Mouse (Mus musculus) heart, embryonic 10.5 days (tissue): ENCODE results near the gene Nav1. TPM values are rescaled to one million over a fixed set of nuclear protein-coding genes. Genes with fewer than 3 reads are reported as not detected.

ENCODE experiments used
- DNase-seq: peaks from one replicate; pipeline ENCODE4 v3.0.0-alpha.2; 2017; ENCODE audit warnings: low spot score
- H3K27ac ChIP-seq: fragments of 300-500 bp; sonication (generic); 2 replicates; pipeline ENCODE4 v1.5.1; 2016; ENCODE audit warnings: mild to moderate bottlenecking
- H3K27me3 ChIP-seq: fragments of 300-500 bp; sonication (generic); 2 replicates; pipeline ENCODE4 v1.6.1; 2016; ENCODE audit warnings: mild to moderate bottlenecking; ENCODE audit not compliant: poor library complexity, insufficient read depth, severe bottlenecking
- H3K36me3 ChIP-seq: fragments of 300-500 bp; sonication (generic); 2 replicates; pipeline ENCODE4 v1.6.1; 2016; ENCODE audit warnings: mild to moderate bottlenecking, moderate library complexity
- H3K4me1 ChIP-seq: fragments of 300-500 bp; sonication (generic); 2 replicates; pipeline ENCODE4 v1.6.1; 2016; ENCODE audit warnings: mild to moderate bottlenecking
- H3K4me3 ChIP-seq: fragments of 300-500 bp; sonication (generic); 2 replicates; pipeline ENCODE4 v1.5.1; 2016; ENCODE audit warnings: mild to moderate bottlenecking, moderate library complexity
- H3K9me3 ChIP-seq: fragments of 300-500 bp; sonication (generic); 2 replicates; pipeline ENCODE4 v1.6.1; 2016; ENCODE audit warnings: mild to moderate bottlenecking, moderate library complexity
- WGBS: fragments of 180-500 bp; shearing (Covaris S2); methylation state at CpG from one replicate; pipeline ENCODE4 v1.1.7; 2016; 5-methylcytosine and 5-hydroxymethylcytosine counted together
- microRNA-seq: library from miRNA; unstranded; fragments of <30 nt; microRNA quantifications from one replicate; pipeline ENCODE4, GENCODE M21; 2017
- polyA plus RNA-seq: library from polyadenylated mRNA; unstranded; fragments of >200 nt; fragmentation: Nextera tagmentation; extraction: Ambion mirVana; gene quantifications from 2 replicates; pipeline ENCODE4 v1.2.1, GENCODE M21; 2016

Gene Nav1
- polyA plus RNA-seq, 1 experiment from 2014 or later: 26.5 TPM

- H3K36me3 ChIP-seq: peaks cover 97% of the 10 kb centered on the region
- DNase-seq: no peak
- H3K9me3 ChIP-seq: no peaks in the 10 kb centered on the region
- H3K4me1 ChIP-seq: peaks cover 14% of the 10 kb centered on the region
- H3K27me3 ChIP-seq: no peaks in the 10 kb centered on the region
- H3K27ac ChIP-seq: no peak overlapping the region
- H3K4me3 ChIP-seq: no peak overlapping the region
Observed at GRCm38 (mm10) chr1:135413996-135414395, 193.1 kb downstream of the Nav1 start.

- Histone ChIP-seq H3K27ac (no peak overlapping the region), H3K27me3 (no peaks in the 10 kb centered on the region), H3K4me3 (no peak overlapping the region), H3K9me3 (no peaks in the 10 kb centered on the region), H3K36me3 (peaks cover 97% of the 10 kb centered on the region), H3K4me1 (peaks cover 14% of the 10 kb centered on the region)
- 77% methylated on average over 4 of the region's 4 CpGs for WGBS
- no peak for DNase-seq
Observed at GRCm38 (mm10) chr1:135412130-135412529, 195.0 kb downstream of the Nav1 start.

- WGBS: 41% methylated on average over 2 of the region's 2 CpGs
- no peaks in the 10 kb centered on the region for H3K27me3 ChIP-seq
- H3K4me3 ChIP-seq: no peak overlapping the region
- H3K9me3 ChIP-seq: no peaks in the 10 kb centered on the region
- DNase-seq: no peak
- peaks cover 11% of the 10 kb centered on the region for H3K4me1 ChIP-seq
- peaks cover 96% of the 10 kb centered on the region for H3K36me3 ChIP-seq
- peak overlapping the region; percentile 56; the same call in 1 of the 2 replicates for H3K27ac ChIP-seq
Observed at GRCm38 (mm10) chr1:135410967-135411366, 196.1 kb downstream of the Nav1 start.

- H3K9me3 ChIP-seq: no peaks in the 10 kb centered on the region
- no peak for DNase-seq
- no peaks in the 10 kb centered on the region for H3K27me3 ChIP-seq
- peaks cover 11% of the 10 kb centered on the region for H3K4me1 ChIP-seq
- H3K27ac ChIP-seq: no peak overlapping the region
- 92% methylated on average over 4 of the region's 4 CpGs for WGBS
- peaks cover 96% of the 10 kb centered on the region for H3K36me3 ChIP-seq
- no peak overlapping the region for H3K4me3 ChIP-seq
Observed at GRCm38 (mm10) chr1:135408973-135409372, 198.1 kb downstream of the Nav1 start.

GRCm38 (mm10) chr1:135405356-135405755 lies 201.7 kb downstream of the Nav1 start:
- 58% methylated on average over 7 of the region's 7 CpGs for WGBS
- Histone ChIP-seq H3K27me3 (no peaks in the 10 kb centered on the region), H3K36me3 (peaks cover 99% of the 10 kb centered on the region), H3K27ac (no peak overlapping the region), H3K9me3 (no peaks in the 10 kb centered on the region), H3K4me1 (no peaks in the 10 kb centered on the region), H3K4me3 (no peak overlapping the region)
- no peak for DNase-seq

- Histone ChIP-seq H3K4me1 (no peaks in the 10 kb centered on the region), H3K4me3 (no peak overlapping the region), H3K27me3 (no peaks in the 10 kb centered on the region), H3K36me3 (peaks cover 93% of the 10 kb centered on the region), H3K27ac (no peak overlapping the region), H3K9me3 (no peaks in the 10 kb centered on the region)
- DNase-seq: no peak
- WGBS: 93% methylated on average over 3 of the region's 3 CpGs
Observed at GRCm38 (mm10) chr1:135401452-135402110, 205.5 kb downstream of the Nav1 start.

- Histone ChIP-seq H3K36me3 (peaks cover 91% of the 10 kb centered on the region), H3K4me3 (no peak overlapping the region), H3K4me1 (no peaks in the 10 kb centered on the region), H3K9me3 (no peaks in the 10 kb centered on the region), H3K27me3 (no peaks in the 10 kb centered on the region), H3K27ac (no peak overlapping the region)
- no peak for DNase-seq
- 97% methylated on average over 5 of the region's 5 CpGs for WGBS
Observed at GRCm38 (mm10) chr1:135399466-135399865, 207.6 kb downstream of the Nav1 start.

- Histone ChIP-seq H3K9me3 (no peaks in the 10 kb centered on the region), H3K27me3 (no peaks in the 10 kb centered on the region), H3K27ac (no peak overlapping the region), H3K4me3 (no peak overlapping the region), H3K36me3 (peaks cover 84% of the 10 kb centered on the region), H3K4me1 (peaks cover 7% of the 10 kb centered on the region)
- DNase-seq: no peak
- 85% methylated on average over 9 of the region's 9 CpGs for WGBS
Observed at GRCm38 (mm10) chr1:135385161-135385560, 221.9 kb downstream of the Nav1 start.

Small RNAs within 50 kb of the gene (microRNA-seq; reads per million reads assigned to microRNA genes)
- 3.5 reads per million, percentile 8 among the genes with 10 or more reads in this experiment for gene Mir1231

Other genes starting within 250 kb of the Nav1 start
- 33.1 and 39.6 TPM in 2 replicates for gene Shisa4, start 232.1 kb downstream of the Nav1 start, polyA plus RNA-seq
- gene Ipo9, start 176.8 kb downstream of the Nav1 start, polyA plus RNA-seq: 118 and 134 TPM in 2 replicates
- 202 and 238 TPM in 2 replicates for gene Csrp1, start 112.8 kb upstream of the Nav1 start, polyA plus RNA-seq
- 63.2 and 65.3 TPM in 2 replicates for gene Phlda3, start 158.8 kb upstream of the Nav1 start, polyA plus RNA-seq
- 2,290 and 3,821 TPM in 2 replicates for gene Tnni1, start 172.1 kb upstream of the Nav1 start, polyA plus RNA-seq
- gene Lad1, start 211.3 kb upstream of the Nav1 start, polyA plus RNA-seq: 3.3 and 6.8 TPM in 2 replicates
- gene Tnnt2, start 229.1 kb upstream of the Nav1 start, polyA plus RNA-seq: 2,168 and 3,634 TPM in 2 replicates